Mouse (Mus musculus) central nervous system, embryonic 18 days (tissue): ENCODE data around the gene Ankrd61. TPM values are rescaled to one million over a fixed set of nuclear protein-coding genes. Genes with fewer than 3 reads are reported as not detected.

Experiments
- polyA plus RNA-seq: library from polyadenylated mRNA; depleted of rRNA; stranded (reverse); fragments of >200 nt; gene quantifications from 2 replicates; pipeline ENCODE4 v1.2.3, GENCODE M21; 2012; rRNA removed

Ankrd61 gene
- 0.33 and 0.67 TPM in 2 replicates for polyA plus RNA-seq

DNA sequence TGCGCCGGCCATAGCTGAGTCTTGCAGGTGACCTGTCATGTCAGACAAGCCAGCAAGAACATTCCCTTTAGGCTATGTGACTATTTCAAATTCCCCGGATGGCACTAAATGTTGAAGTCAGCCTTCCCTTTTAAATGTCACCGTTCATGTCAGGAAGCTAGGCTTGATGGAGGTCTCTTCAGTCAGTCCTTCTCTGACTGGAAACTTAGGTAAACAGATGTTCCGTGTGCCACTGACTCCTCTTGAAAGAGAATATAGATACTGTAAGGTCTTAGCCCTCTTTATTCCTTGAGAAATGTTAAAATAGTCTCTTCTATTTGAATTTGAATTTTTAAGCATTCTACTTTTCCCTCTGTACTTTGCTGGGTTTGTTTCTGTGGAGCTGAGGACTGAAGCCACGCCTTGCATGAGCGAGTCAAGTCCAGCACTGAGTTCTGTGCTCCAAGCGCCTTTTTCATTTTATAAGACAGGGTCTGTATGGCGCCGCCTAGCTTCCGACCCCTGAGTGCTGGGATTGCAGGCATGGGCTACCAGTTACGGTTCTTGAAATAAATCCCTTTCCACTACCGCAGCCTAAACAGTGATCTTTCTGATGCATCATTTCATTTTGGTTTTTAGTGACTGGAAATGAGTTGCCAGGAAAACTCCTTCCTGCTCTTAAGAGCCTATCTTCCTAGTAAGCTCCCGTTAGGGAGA lies at the start of gene Ankrd61:
TSS of gene Ankrd61 (minus strand) at position 51 of the 696 bp plus-strand sequence.

GRCm38 (mm10) chr5:143932831-143933230 lies 35.3 kb upstream of the Ankrd61 start, which contains the start of gene Rsph10b:
Gene Rsph10b (plus strand): TSS chr5:143933035.

GRCm38 (mm10) chr5:143927875-143928274 lies 30.4 kb upstream of the Ankrd61 start, which contains the start of gene Gm42421:
Gene Gm42421 (plus strand): TSS chr5:143928175.

GRCm38 (mm10) chr5:143909417-143910400 lies 12.2 kb upstream of the Ankrd61 start, which contains the start of the genes Aimp2 and Pms2:
Gene Aimp2 (minus strand): TSS chr5:143909847.
Gene Pms2 (plus strand): TSS chr5:143909964.

Other genes with a start within 250 kb of the Ankrd61 start
- 15.4 and 16.9 TPM in 2 replicates for gene Usp42, start 165.4 kb downstream of the Ankrd61 start, polyA plus RNA-seq
- 26.4 and 27.4 TPM in 2 replicates for gene Eif2ak1, start 79.9 kb downstream of the Ankrd61 start, polyA plus RNA-seq
- gene Aimp2, start 12.2 kb upstream of the Ankrd61 start, polyA plus RNA-seq: 81.8 and 88.1 TPM in 2 replicates
- 16.8 and 17.0 TPM in 2 replicates for gene Pms2, start 12.3 kb upstream of the Ankrd61 start, polyA plus RNA-seq
- gene Gm42421, start 30.5 kb upstream of the Ankrd61 start, polyA plus RNA-seq: 2.7 and 2.8 TPM in 2 replicates
- gene Rsph10b, start 35.4 kb upstream of the Ankrd61 start, polyA plus RNA-seq: 10.6 and 10.8 TPM in 2 replicates
- 53.2 and 54.8 TPM in 2 replicates for gene Ccz1, start 117.2 kb upstream of the Ankrd61 start, polyA plus RNA-seq
- gene Ocm, start 129.0 kb upstream of the Ankrd61 start, polyA plus RNA-seq: 0.32 and 0.68 TPM in 2 replicates
- gene Lmtk2, start 202.8 kb upstream of the Ankrd61 start, polyA plus RNA-seq: 18.7 and 23.6 TPM in 2 replicates